Mouse (Mus musculus) layer of hippocampus, adult 6 months (tissue): ENCODE data around the gene Bcl11b. TPM values are rescaled to one million over a fixed set of nuclear protein-coding genes. Genes with fewer than 3 reads are reported as not detected.

Experiments used
- long read RNA-seq, 2 experiments: library from polyadenylated mRNA; unstranded; transcript quantifications; one replicate each; pipeline ENCODE4 v2.0.0; 2019 to 2020
- polyA plus RNA-seq: library from polyadenylated mRNA; unstranded; fragments of <200 nt; fragmentation: Nextera tagmentation; gene quantifications from 2 replicates; pipeline ENCODE4 v1.2.3, GENCODE M21; 2021

Gene Bcl11b
- 36.4 and 40.6 TPM in 2 replicates for polyA plus RNA-seq
- long read RNA-seq, experiment 1, full-length matches to known transcripts, result 18 of 147 reads
- long read RNA-seq, experiment 1, partial matches to known transcripts, result 13 of 147 reads
- long read RNA-seq, experiment 1, other reads (novel, unspliced or antisense), result 116 of 147 reads
- long read RNA-seq, experiment 2, full-length matches to known transcripts, result 53 of 318 reads
- long read RNA-seq, experiment 2, partial matches to known transcripts, result 127 of 318 reads
- long read RNA-seq, experiment 2, other reads (novel, unspliced or antisense), result 138 of 318 reads

DNA sequence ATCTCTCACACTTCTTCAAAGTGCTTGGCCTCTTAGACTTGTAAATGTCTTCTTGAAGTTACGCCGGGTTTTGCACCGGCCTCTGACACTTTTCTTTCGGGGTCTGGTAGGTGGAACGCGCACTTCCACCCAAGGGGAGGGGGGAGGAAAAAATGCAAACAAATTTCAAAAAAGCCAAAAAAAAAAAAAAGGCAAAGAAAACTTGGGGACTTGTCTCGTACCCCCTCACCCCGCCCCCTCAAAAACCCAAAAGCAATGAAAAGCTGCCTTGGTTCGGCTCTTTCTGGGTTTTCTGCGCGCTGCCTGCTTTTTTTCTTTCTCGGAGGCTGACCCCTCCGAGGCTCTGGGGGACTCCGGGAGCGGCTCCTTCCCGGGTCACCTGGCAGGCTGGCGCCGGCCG lies at the start of gene Bcl11b:
Bcl11b (minus strand) TSS at position 120 of the 400 bp plus-strand sequence.

Other genes starting within 250 kb of the Bcl11b start
- 81.8 and 89.8 TPM in 2 replicates for gene Setd3, start 175.7 kb upstream of the Bcl11b start, polyA plus RNA-seq
- gene Ccnk, start 176.0 kb upstream of the Bcl11b start, polyA plus RNA-seq, result 8.0 and 9.7 TPM in 2 replicates